Mouse (Mus musculus) myocyte (in vitro differentiated cells): Measurements from ENCODE around the gene Cenpo.

Source experiments
- POLR2A ChIP-seq: IDR thresholded peaks from one replicate; pipeline ENCODE4 v1.6.1; 2011; ENCODE audit warnings: low read depth, mild to moderate bottlenecking, control low read depth, moderate library complexity; ENCODE audit not compliant: insufficient read length
- POLR2AphosphoS2 ChIP-seq: IDR thresholded peaks from one replicate; pipeline ENCODE4 v1.6.1; 2011; ENCODE audit warnings: low read depth, control low read depth; ENCODE audit not compliant: insufficient read length
- USF1 ChIP-seq: IDR thresholded peaks from one replicate; pipeline ENCODE4 v1.6.1; 2011; ENCODE audit warnings: low read depth, mild to moderate bottlenecking, control low read depth, moderate library complexity

GRCm38 (mm10) chr12:4198702-4199101, 35.4 kb downstream of the Cenpo start:
- TF ChIP-seq USF1: no peak
- TF ChIP-seq POLR2A: no peak
- no peak for TF ChIP-seq POLR2AphosphoS2
